Mouse (Mus musculus): ENCODE results near the gene Ctnnd2.

GRCm38 (mm10) chr15:30384386-30384785 lies 212.0 kb downstream of the Ctnnd2 start:
- TF ChIP-seq CTCF (IDR thresholded peaks at IDR 0.05): no peak
- TF ChIP-seq EP300 (IDR thresholded peaks at IDR 0.05): no peak

Measured in lung, postnatal 0 days (tissue).